Mouse (Mus musculus) frontal cortex, adult 2 months (tissue): ENCODE data around the gene Qpctl. TPM values are rescaled to one million over a fixed set of nuclear protein-coding genes. Genes with fewer than 3 reads are reported as not detected.

Source experiments
- DNase-seq, 2 experiments: peaks; one replicate each; pipeline ENCODE4 v3.0.0; 2022; ENCODE audit warnings: low spot score in 1 of 2; ENCODE audit errors: extremely low spot score in 1 of 2
- polyA plus RNA-seq: library from polyadenylated mRNA; depleted of rRNA; stranded (reverse); fragments of >200 nt; gene quantifications from 2 replicates; pipeline ENCODE4 v1.2.3, GENCODE M21; 2012; rRNA removed

The Qpctl gene
- polyA plus RNA-seq, 1 experiment = 16.7 TPM

GRCm38 (mm10) chr7:19092381-19093173, 56.5 kb downstream of the Qpctl start:
- DNase-seq = no peak

- no peak for DNase-seq
Measured at GRCm38 (mm10) chr7:19091913-19092312, 57.2 kb downstream of the Qpctl start.

Other genes with a start within 250 kb of the Qpctl start
- 11.7 and 15.4 TPM in 2 replicates for gene Ccdc61, start 238.9 kb downstream of the Qpctl start, polyA plus RNA-seq
- 25.0 and 27.0 TPM in 2 replicates for gene Nova2, start 223.4 kb downstream of the Qpctl start, polyA plus RNA-seq
- gene Nanos2, start 161.9 kb downstream of the Qpctl start, polyA plus RNA-seq = 2.9 and 4.1 TPM in 2 replicates
- gene Mypop, start 158.0 kb downstream of the Qpctl start, polyA plus RNA-seq = 39.9 and 46.2 TPM in 2 replicates
- 29.0 and 30.5 TPM in 2 replicates for gene Irf2bp1, start 145.2 kb downstream of the Qpctl start, polyA plus RNA-seq
- gene Foxa3, start 125.8 kb downstream of the Qpctl start, polyA plus RNA-seq = not detected in 2 replicates
- 118 and 120 TPM in 2 replicates for gene Sympk, start 124.9 kb downstream of the Qpctl start, polyA plus RNA-seq
- gene Rsph6a, start 94.6 kb downstream of the Qpctl start, polyA plus RNA-seq = 0.14 and 0.17 TPM in 2 replicates
- gene Dmwd, start 73.1 kb downstream of the Qpctl start, polyA plus RNA-seq = 174 and 178 TPM in 2 replicates
- gene Dmpk, start 65.4 kb downstream of the Qpctl start, polyA plus RNA-seq = 50.3 and 59.6 TPM in 2 replicates
- 5.4 and 5.7 TPM in 2 replicates for gene Six5, start 54.7 kb downstream of the Qpctl start, polyA plus RNA-seq
- 1.1 and 1.4 TPM in 2 replicates for gene Gm4969, start 30.9 kb downstream of the Qpctl start, polyA plus RNA-seq
- 8.4 and 9.0 TPM in 2 replicates for gene Fbxo46, start 29.4 kb downstream of the Qpctl start, polyA plus RNA-seq
- gene Snrpd2, start 431 bp upstream of the Qpctl start, polyA plus RNA-seq = 70.7 and 83.9 TPM in 2 replicates
- 11.0 and 11.9 TPM in 2 replicates for gene Gipr, start 16.8 kb upstream of the Qpctl start, polyA plus RNA-seq
- gene Eml2, start 27.1 kb upstream of the Qpctl start, polyA plus RNA-seq = 134 and 136 TPM in 2 replicates
- 7.4 and 7.7 TPM in 2 replicates for gene Gpr4, start 63.2 kb upstream of the Qpctl start, polyA plus RNA-seq
- gene Opa3, start 79.0 kb upstream of the Qpctl start, polyA plus RNA-seq = 40.9 and 41.0 TPM in 2 replicates
- gene Vasp, start 122.5 kb upstream of the Qpctl start, polyA plus RNA-seq = 22.2 and 24.9 TPM in 2 replicates
- gene Ppm1n, start 130.8 kb upstream of the Qpctl start, polyA plus RNA-seq = 0.48 and 0.62 TPM in 2 replicates
- gene Rtn2, start 133.3 kb upstream of the Qpctl start, polyA plus RNA-seq = 128 and 135 TPM in 2 replicates
- 6.3 and 22.4 TPM in 2 replicates for gene Fosb, start 160.8 kb upstream of the Qpctl start, polyA plus RNA-seq
- 49.9 and 53.6 TPM in 2 replicates for gene Ercc1, start 195.5 kb upstream of the Qpctl start, polyA plus RNA-seq
- gene Cd3eap, start 210.2 kb upstream of the Qpctl start, polyA plus RNA-seq = 12.7 and 15.2 TPM in 2 replicates
- 5.3 and 5.5 TPM in 2 replicates for gene Ppp1r13l, start 210.5 kb upstream of the Qpctl start, polyA plus RNA-seq
- gene Ercc2, start 232.7 kb upstream of the Qpctl start, polyA plus RNA-seq = 41.5 and 47.0 TPM in 2 replicates